Mouse (Mus musculus): ENCODE data around the gene Pgm5. TPM values are rescaled to one million over a fixed set of nuclear protein-coding genes. Genes with fewer than 3 reads are reported as not detected.
"Not testable (repeated sequence)": the region's sequence is repeated elsewhere in the genome, so short reads cannot be mapped to it uniquely, and the experiment has no call there.

Pgm5 gene
- polyA plus RNA-seq, 1 experiment from 2014 or later, result 4.7 TPM

DNA sequence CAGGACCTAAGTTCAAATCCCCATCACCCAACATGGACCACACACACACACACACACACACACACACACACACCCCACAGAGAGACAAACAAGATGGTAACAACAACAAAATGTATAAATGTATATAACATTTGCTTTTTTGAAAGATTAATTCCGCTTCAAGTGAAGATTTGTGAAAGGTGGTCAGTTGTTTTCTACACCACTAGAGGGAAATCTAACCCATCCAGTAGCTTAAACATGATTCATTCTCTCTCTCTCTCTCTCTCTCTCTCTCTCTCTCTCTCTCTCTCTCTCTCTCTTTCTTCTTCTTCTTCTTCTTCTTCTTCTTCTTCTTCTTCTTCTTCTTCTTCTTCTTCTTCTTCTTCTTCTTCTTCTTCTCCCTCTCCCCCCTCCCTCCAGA, 158.5 kb downstream of the Pgm5 start:
- not testable (repeated sequence) for H3K9ac ChIP-seq; H3K4me3 ChIP-seq; H3K4me2 ChIP-seq; ATAC-seq (ENCODE audit: insufficient number of reproducible peaks, low FRiP score); H3K36me3 ChIP-seq; H3K27me3 ChIP-seq (replicated peaks); H3K9me3 ChIP-seq (replicated peaks); H3K27ac ChIP-seq (ENCODE audit: poor library complexity, severe bottlenecking)
- peaks cover 29% of the 10 kb centered on the region for H3K4me1 ChIP-seq (replicated peaks)
- 65% methylated on average over 1 of the region's 1 CpGs for WGBS

DNA sequence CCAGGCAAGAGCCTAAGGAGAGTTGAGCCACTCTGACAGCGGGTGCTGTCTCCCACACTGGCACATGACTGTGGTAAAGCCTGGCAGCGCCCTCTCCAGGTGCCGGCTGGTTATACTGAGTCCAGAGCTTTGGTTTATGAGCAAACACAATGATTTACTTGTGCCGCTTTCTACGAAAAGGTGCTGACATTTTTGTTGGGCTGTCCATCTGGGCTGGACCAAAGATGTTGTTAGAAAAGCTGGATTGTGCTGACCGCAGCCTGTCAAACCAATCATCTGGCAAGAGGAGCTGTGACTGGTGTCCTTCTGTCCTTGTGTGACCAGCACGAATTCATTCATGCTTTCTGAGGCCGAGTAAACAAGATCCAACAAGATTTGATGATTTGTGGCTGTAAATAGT, 159.9 kb downstream of the Pgm5 start:
- Histone ChIP-seq H3K4me2 (no peak overlapping the region), H3K27me3 (replicated peaks) (no peaks in the 10 kb centered on the region), H3K9ac (no peak overlapping the region), H3K36me3 (no peaks in the 10 kb centered on the region), H3K9me3 (replicated peaks) (no peaks in the 10 kb centered on the region), H3K27ac (ENCODE audit: poor library complexity, severe bottlenecking) (no peak overlapping the region), H3K4me3 (no peak overlapping the region), H3K4me1 (replicated peaks) (peaks cover 19% of the 10 kb centered on the region)
- 70% methylated on average over 8 of the region's 8 CpGs for WGBS
- ATAC-seq (ENCODE audit: insufficient number of reproducible peaks, low FRiP score), result no peak

DNA sequence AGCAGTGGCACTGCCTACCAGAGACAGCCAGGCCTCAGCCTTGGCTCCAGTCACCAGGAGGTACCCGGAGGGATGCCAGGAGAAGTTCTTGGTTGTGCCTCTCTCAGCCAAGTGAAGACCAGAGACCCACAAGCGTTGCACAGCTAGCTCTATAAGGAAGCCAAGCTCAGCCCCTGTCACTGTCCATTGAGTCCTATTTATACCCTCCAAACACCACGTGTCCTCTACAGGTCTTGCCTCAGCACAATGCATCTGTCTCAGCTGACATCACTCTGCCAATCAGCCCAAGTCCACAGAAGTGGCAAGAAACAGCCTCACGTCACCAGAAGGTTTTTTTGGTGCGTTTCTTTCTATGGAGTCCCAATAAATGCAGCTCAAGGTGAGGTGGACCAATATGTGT, 161.0 kb downstream of the Pgm5 start:
- Histone ChIP-seq H3K9me3 (replicated peaks) (no peaks in the 10 kb centered on the region), H3K4me1 (replicated peaks) (peaks cover 13% of the 10 kb centered on the region), H3K27me3 (replicated peaks) (no peaks in the 10 kb centered on the region), H3K4me3 (no peak overlapping the region), H3K9ac (no peak overlapping the region), H3K36me3 (no peaks in the 10 kb centered on the region), H3K4me2 (no peak overlapping the region), H3K27ac (ENCODE audit: poor library complexity, severe bottlenecking) (no peak overlapping the region)
- WGBS, result 62% methylated on average over 5 of the region's 5 CpGs
- ATAC-seq (ENCODE audit: insufficient number of reproducible peaks, low FRiP score), result no peak

DNA sequence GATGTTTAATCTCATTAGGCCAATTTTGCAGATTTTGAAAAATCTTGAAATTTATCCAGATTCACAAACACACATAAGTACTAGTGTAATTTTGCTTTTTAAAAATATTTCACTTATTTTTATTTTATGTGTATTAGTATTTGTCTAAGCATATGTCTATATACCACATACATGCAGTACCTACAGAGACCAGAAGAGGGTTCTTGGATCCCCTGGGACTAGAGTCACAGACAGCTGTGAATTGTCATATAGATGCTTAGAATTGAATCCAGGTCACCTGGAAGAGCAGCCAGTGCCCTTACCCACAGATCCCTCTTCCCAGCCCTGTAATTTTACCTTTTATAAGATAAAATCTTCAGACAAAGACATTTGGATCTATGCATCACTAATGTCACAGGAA, 161.7 kb downstream of the Pgm5 start:
- no peak overlapping the region for H3K27ac ChIP-seq (ENCODE audit: poor library complexity, severe bottlenecking)
- H3K4me1 ChIP-seq (replicated peaks), result peaks cover 13% of the 10 kb centered on the region
- no peak overlapping the region for H3K4me3 ChIP-seq
- no peaks in the 10 kb centered on the region for H3K9me3 ChIP-seq (replicated peaks)
- no peaks in the 10 kb centered on the region for H3K27me3 ChIP-seq (replicated peaks)
- H3K4me2 ChIP-seq, result no peak overlapping the region
- no peaks in the 10 kb centered on the region for H3K36me3 ChIP-seq
- no peak overlapping the region for H3K9ac ChIP-seq
- no peak for ATAC-seq (ENCODE audit: insufficient number of reproducible peaks, low FRiP score)

DNA sequence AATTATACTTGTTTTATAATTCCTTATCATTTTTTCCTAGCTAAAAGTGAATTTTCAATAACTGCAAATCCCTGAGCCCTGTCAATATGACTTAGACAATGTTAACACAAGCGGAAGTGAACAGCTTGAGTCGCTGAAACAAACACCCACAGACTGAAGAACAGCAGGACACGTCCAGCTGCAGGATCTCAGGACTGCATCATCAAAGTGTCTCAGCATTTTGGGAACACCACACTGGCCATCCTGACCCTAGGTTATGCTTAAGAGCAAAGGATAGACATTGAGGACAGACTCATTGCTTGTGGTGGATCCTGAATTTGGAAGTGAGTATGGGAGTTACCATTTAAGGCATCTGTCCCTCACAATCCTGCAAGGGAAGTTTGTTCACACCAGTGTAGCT, 162.5 kb downstream of the Pgm5 start:
- no peaks in the 10 kb centered on the region for H3K9me3 ChIP-seq (replicated peaks)
- no peak for ATAC-seq (ENCODE audit: insufficient number of reproducible peaks, low FRiP score)
- H3K9ac ChIP-seq, result no peak overlapping the region
- 82% methylated on average over 3 of the region's 3 CpGs for WGBS
- peaks cover 15% of the 10 kb centered on the region for H3K4me1 ChIP-seq (replicated peaks)
- H3K27ac ChIP-seq (ENCODE audit: poor library complexity, severe bottlenecking), result no peak overlapping the region
- H3K4me2 ChIP-seq, result no peak overlapping the region
- no peaks in the 10 kb centered on the region for H3K27me3 ChIP-seq (replicated peaks)
- H3K36me3 ChIP-seq, result no peaks in the 10 kb centered on the region
- H3K4me3 ChIP-seq, result no peak overlapping the region

DNA sequence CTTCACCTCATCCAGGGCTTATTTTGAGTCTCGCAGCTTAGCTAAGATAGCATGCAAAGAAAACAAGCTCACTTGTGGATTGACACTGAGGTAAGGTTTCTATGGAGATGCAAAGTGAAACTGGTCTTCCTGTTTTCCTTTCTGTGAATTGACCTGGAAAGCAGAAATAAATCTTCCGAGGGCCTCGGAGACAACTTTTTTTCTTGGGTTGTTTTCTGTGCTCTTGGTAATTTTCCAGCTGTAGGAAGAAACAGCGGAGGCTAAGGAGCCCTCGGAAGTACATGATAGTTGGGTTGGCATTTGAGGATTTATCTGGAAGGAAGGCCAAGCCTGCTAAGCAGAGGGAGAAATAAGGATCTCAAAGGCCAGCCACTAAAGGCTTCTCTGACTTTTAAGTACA, 163.0 kb downstream of the Pgm5 start:
- WGBS, result 53% methylated on average over 5 of the region's 5 CpGs
- Histone ChIP-seq H3K36me3 (no peaks in the 10 kb centered on the region), H3K27me3 (replicated peaks) (no peaks in the 10 kb centered on the region), H3K9me3 (replicated peaks) (no peaks in the 10 kb centered on the region), H3K9ac (no peak overlapping the region), H3K4me1 (replicated peaks) (peaks cover 15% of the 10 kb centered on the region), H3K4me3 (no peak overlapping the region), H3K27ac (ENCODE audit: poor library complexity, severe bottlenecking) (no peak overlapping the region), H3K4me2 (no peak overlapping the region)
- no peak for ATAC-seq (ENCODE audit: insufficient number of reproducible peaks, low FRiP score)

DNA sequence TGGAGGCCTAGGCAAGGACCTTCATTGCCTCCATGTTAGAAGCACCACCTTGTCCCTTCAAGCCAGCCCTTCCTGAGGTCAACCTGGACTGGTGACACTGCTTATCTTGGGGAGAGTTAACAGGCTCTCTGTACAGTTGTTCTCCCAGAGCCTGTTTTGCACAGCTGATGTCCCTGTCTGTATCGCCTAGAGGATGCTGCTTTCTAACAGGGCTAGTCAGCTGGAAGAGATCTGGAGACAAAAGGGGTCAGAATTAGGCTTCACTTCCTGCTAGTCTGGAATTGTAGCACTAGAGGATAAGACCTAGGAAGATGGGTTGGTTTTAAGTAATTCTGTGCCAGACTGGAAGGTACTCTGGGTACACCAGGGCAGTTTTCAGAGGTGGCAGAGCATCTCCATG, 163.7 kb downstream of the Pgm5 start:
- no peak overlapping the region for H3K27ac ChIP-seq (ENCODE audit: poor library complexity, severe bottlenecking)
- WGBS, result 30% methylated on average over 1 of the region's 1 CpGs

DNA sequence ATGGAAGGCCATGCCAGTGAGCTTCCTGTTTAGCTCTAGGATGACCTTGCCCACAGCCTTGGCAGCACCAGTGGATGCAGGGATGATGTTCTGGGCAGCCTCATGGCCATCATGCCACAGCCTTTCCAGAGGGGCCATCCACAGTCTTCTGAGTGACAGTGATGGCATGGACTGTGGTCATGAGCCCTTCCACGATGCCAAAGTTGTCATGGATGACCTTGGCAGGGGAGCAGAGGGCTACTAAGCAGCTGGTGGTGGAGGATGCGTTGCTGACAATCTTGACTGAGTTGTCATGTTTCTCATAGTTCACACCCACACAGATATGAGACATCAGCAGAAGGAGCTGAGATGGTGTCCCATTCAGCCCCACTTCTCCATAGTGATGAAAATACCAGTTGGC, 169.0 kb downstream of the Pgm5 start:
- H3K9me3 ChIP-seq (replicated peaks), result no peaks in the 10 kb centered on the region
- no peak overlapping the region for H3K4me2 ChIP-seq
- no peaks in the 10 kb centered on the region for H3K36me3 ChIP-seq
- WGBS, result 63% methylated on average over 2 of the region's 2 CpGs
- peaks cover 13% of the 10 kb centered on the region for H3K4me1 ChIP-seq (replicated peaks)
- H3K27me3 ChIP-seq (replicated peaks), result no peaks in the 10 kb centered on the region
- H3K4me3 ChIP-seq, result no peak overlapping the region
- no peak for ATAC-seq (ENCODE audit: insufficient number of reproducible peaks, low FRiP score)
- no peak overlapping the region for H3K27ac ChIP-seq (ENCODE audit: poor library complexity, severe bottlenecking)
- H3K9ac ChIP-seq, result no peak overlapping the region

More for the DNA sequence above, 163.7 kb downstream of the Pgm5 start:
- no peak for ATAC-seq (ENCODE audit: insufficient number of reproducible peaks, low FRiP score)
- peaks cover 15% of the 10 kb centered on the region for H3K4me1 ChIP-seq (replicated peaks)
- no peak overlapping the region for H3K9ac ChIP-seq
- no peaks in the 10 kb centered on the region for H3K36me3 ChIP-seq
- no peak overlapping the region for H3K4me3 ChIP-seq
- H3K4me2 ChIP-seq, result no peak overlapping the region
- H3K27me3 ChIP-seq (replicated peaks), result no peaks in the 10 kb centered on the region
- H3K9me3 ChIP-seq (replicated peaks), result no peaks in the 10 kb centered on the region

DNA sequence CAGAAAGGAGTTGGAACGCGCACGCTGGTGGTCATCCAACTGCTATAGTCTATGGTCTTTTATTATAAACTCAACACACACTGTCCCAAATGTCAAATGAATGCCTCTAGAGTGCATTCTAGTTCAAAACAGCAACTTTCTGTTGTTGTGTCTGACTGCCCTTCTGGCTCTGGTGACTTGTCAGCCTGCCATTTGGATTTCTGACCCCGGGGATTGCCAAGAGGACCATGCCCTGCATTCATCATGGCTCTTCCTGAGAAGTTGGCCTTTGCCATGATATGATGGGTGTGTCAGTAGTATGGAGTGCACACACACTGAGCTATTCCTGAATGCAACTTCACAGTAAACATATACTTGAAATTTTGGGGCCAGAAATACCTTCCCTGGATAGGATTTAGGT, 172.1 kb downstream of the Pgm5 start:
- Histone ChIP-seq H3K36me3 (no peaks in the 10 kb centered on the region), H3K9me3 (replicated peaks) (no peaks in the 10 kb centered on the region), H3K4me2 (no peak overlapping the region), H3K9ac (no peak overlapping the region), H3K4me1 (replicated peaks) (peaks cover 12% of the 10 kb centered on the region), H3K27ac (ENCODE audit: poor library complexity, severe bottlenecking) (no peak overlapping the region), H3K4me3 (no peak overlapping the region), H3K27me3 (replicated peaks) (no peaks in the 10 kb centered on the region)
- WGBS, result 95% methylated on average over 4 of the region's 4 CpGs
- ATAC-seq (ENCODE audit: insufficient number of reproducible peaks, low FRiP score), result no peak

DNA sequence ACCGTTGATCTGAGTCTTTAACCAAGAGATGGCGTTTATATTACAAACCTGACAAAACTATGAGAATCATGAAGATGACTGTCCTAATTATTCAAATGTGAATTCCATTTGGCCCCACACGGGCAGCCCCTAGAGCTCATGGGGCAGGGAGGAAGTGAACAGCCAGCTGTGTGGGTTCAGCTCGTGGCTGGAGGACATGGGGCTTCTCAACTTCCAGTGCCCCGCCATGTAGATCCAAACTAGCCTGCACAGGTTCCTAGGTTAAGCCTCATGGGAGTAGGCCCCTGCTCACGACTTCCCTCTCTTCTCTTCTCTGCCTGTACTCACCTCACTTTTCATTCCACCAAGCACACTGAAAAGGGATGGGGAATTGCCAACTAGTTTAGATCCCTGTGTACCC, 173.3 kb downstream of the Pgm5 start:
- H3K4me2 ChIP-seq, result no peak overlapping the region
- no peaks in the 10 kb centered on the region for H3K27me3 ChIP-seq (replicated peaks)
- no peak overlapping the region for H3K9ac ChIP-seq
- H3K36me3 ChIP-seq, result no peaks in the 10 kb centered on the region
- no peaks in the 10 kb centered on the region for H3K9me3 ChIP-seq (replicated peaks)
- H3K4me3 ChIP-seq, result no peak overlapping the region
- WGBS, result 81% methylated on average over 6 of the region's 6 CpGs
- no peak for ATAC-seq (ENCODE audit: insufficient number of reproducible peaks, low FRiP score)
- H3K4me1 ChIP-seq (replicated peaks), result peaks cover 23% of the 10 kb centered on the region
- H3K27ac ChIP-seq (ENCODE audit: poor library complexity, severe bottlenecking), result no peak overlapping the region

DNA sequence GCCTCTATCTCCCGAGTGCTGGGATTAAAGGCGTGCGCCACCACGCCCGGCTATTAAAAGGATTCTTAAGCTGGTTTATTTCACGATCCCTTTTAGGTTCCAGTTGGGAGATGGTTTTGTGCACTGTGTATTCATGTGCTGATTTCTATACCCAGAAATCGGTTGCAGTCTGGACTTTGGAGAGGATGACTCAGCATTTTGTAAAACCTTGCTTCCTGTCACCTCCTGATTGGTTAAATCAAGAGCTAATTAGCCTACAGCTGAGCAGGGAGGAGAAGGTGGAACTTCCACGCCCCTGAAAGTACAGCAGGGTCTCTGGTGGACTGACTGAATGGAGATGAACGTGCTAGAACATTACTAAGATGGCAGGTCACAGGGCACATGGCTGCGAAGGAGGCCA, 175.2 kb downstream of the Pgm5 start:
- 86% methylated on average over 10 of the region's 10 CpGs for WGBS
- Histone ChIP-seq H3K27me3 (replicated peaks) (no peaks in the 10 kb centered on the region), H3K36me3 (no peaks in the 10 kb centered on the region), H3K4me1 (replicated peaks) (peaks cover 25% of the 10 kb centered on the region), H3K9ac (no peak overlapping the region), H3K4me2 (no peak overlapping the region), H3K27ac (ENCODE audit: poor library complexity, severe bottlenecking) (no peak overlapping the region), H3K4me3 (no peak overlapping the region), H3K9me3 (replicated peaks) (no peaks in the 10 kb centered on the region)
- no peak for ATAC-seq (ENCODE audit: insufficient number of reproducible peaks, low FRiP score)

DNA sequence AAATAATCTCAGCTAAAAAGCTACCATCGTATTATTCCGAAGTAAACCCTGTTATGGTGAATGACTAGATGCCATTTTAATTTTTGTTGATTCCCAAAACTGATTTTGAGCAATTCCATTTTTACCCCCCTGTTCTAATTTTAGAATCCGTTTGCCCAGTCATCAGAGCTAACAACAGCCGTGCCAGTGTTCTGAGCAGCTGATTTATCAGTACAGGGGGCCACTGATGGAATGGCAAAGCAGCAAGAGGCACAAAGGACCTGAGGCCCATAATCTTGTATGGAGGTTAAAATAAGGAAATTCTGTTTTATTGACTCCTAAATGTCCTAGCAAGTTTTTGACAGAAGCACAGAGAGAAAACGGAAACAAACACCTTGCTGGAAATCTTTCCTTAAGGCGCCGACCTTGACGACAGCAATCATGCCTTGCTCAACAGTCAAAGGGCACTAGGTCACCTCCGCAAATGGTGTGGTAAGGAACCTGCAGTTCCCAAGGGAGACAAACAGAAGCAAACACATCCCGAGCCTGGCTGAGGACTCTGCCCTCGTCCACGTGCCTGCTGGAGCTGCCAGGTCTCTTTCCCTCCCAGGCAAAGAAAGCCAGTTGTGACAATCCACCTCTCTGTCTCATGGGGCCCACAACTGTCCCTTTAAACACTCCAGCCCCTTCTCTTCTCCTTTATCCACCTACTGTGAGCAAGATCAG, 178.5 kb downstream of the Pgm5 start:
- no peak overlapping the region for H3K4me3 ChIP-seq
- H3K27ac ChIP-seq (ENCODE audit: poor library complexity, severe bottlenecking), result peak overlapping the region; percentile 74
- WGBS, result 34% methylated on average over 12 of the region's 12 CpGs
- H3K36me3 ChIP-seq, result no peaks in the 10 kb centered on the region
- H3K9me3 ChIP-seq (replicated peaks), result no peaks in the 10 kb centered on the region
- H3K4me1 ChIP-seq (replicated peaks), result peaks cover 24% of the 10 kb centered on the region
- no peak for ATAC-seq (ENCODE audit: insufficient number of reproducible peaks, low FRiP score)
- H3K9ac ChIP-seq, result no peak overlapping the region
- H3K4me2 ChIP-seq, result no peak overlapping the region
- no peaks in the 10 kb centered on the region for H3K27me3 ChIP-seq (replicated peaks)

Data from heart, embryonic 12.5 days (tissue).